Mouse (Mus musculus): ENCODE measurements around the gene Tusc2. TPM values are rescaled to one million over a fixed set of nuclear protein-coding genes. Genes with fewer than 3 reads are reported as not detected.

Tusc2 gene
- polyA plus RNA-seq, 1 experiment from 2014 or later = 129 TPM

DNA sequence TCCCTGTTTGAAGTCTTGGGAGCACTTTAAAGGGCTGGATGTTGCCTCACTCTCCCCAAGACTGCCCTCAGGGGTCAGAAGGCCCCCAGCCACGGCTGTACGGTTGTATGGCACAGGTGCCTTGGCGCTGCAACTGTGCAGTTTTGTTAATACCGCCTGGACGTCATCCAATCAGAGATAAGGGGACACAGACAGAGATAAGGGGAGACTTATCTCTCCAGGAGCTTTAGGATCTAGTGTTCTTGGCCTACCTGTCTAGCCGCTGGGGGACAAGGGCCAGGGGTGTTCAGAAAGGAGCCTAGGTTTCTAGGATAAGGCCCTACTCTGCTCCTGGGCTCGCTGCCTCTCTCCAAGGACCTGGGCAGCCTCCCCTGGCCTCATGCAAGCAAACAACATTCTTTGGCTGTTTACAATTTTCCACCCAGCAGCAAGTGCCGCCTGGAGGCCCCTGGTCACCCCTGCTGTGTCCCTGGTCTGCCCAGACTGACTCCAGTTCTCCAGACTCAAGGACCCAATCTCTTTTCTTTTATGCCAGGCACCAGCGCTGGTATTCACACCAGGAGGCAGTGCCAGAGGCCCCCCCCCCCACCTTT lies 44.7 kb downstream of the Tusc2 start:
- ATAC-seq (ENCODE audit: low FRiP score, low read depth) = no peak
- Histone ChIP-seq H3K27ac (replicated peaks) (no peak overlapping the region), H3K4me3 (no peak overlapping the region), H3K4me2 (no peak overlapping the region), H3K27me3 (no peaks in the 10 kb centered on the region), H3K4me1 (replicated peaks) (peaks cover 29% of the 10 kb centered on the region), H3K9ac (no peak overlapping the region), H3K9me3 (no peaks in the 10 kb centered on the region), H3K36me3 (no peaks in the 10 kb centered on the region)
- WGBS = 57% methylated on average over 9 of the region's 9 CpGs

DNA sequence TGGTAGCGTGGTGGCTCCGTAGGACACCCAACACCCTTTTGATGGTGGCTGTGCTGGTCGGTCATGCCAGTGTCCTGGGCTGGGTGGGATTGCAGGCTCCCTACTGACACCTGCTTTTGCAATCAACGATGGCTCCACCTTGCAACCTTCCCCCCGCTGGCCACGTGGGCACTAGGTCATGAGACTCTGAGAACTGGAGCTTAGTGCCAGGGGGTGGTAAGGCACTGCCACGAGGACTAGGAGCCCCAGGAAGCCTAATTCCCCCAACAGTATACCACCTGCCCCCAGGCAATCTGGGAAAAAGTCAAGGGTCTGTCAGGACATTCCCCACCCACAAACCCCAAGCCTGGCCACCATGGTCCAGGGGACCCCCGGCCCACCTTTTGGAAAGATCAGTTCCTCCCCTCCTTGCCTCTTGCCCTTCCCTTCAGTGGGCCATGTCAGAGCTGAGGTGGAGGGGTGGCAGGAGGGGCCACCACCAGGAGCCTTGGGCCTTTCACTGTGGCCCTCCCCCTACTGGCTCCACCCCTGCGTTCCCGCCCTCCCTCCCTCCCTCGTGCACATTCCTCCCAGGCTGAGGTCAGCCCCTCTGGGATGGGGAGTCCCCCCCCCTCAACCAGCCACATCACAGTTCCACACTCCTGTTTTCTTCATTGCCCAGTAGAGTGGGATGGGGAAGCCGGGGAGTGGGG lies 45.8 kb downstream of the Tusc2 start, which contains the start of gene Sema3b:
Gene Sema3b, minus strand, starts transcription at position 489 of the 692 bp plus-strand sequence.
- Histone ChIP-seq H3K27ac (replicated peaks) (no peak within 1 kb of the TSS), H3K9me3 (no peaks in the 10 kb centered on the region), H3K9ac (no peak within 1 kb of the TSS), H3K27me3 (no peaks in the 10 kb centered on the region), H3K4me2 (no peak within 1 kb of the TSS), H3K36me3 (peaks cover 1% of the 10 kb centered on the region; the same call in 1 of the 2 replicates), H3K4me3 (no peak within 1 kb of the TSS), H3K4me1 (replicated peaks) (peaks cover 34% of the 10 kb centered on the region)
- 42% methylated on average over 12 of the region's 12 CpGs for WGBS
- ATAC-seq (ENCODE audit: low FRiP score, low read depth) = no peak

DNA sequence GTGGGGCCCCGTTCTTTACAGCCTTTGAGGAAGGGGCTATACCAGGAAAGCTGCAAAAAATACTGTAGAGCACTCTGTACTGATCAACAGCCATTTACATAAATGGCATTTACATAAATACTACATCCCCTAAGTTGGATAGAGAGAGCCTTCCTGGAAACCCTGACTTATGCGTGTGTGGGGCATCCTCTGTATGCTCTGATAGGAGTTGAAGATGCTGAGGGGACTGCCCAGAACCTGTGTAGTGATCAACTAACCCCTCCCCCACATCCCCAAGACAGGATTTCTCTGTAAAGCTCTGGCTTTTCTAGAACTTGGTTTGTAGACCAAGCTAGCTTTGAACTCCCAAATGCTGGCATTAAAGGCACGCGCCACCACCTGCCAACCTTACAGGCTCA lies 46.4 kb downstream of the Tusc2 start:
- no peaks in the 10 kb centered on the region for H3K27me3 ChIP-seq
- H3K27ac ChIP-seq (replicated peaks) = no peak overlapping the region
- H3K4me2 ChIP-seq = no peak overlapping the region
- H3K36me3 ChIP-seq = peaks cover 6% of the 10 kb centered on the region; the same call in 1 of the 2 replicates
- no peak for ATAC-seq (ENCODE audit: low FRiP score, low read depth)
- peaks cover 32% of the 10 kb centered on the region for H3K4me1 ChIP-seq (replicated peaks)
- no peaks in the 10 kb centered on the region for H3K9me3 ChIP-seq
- no peak overlapping the region for H3K9ac ChIP-seq
- H3K4me3 ChIP-seq = no peak overlapping the region
- WGBS = 67% methylated on average over 4 of the region's 4 CpGs

DNA sequence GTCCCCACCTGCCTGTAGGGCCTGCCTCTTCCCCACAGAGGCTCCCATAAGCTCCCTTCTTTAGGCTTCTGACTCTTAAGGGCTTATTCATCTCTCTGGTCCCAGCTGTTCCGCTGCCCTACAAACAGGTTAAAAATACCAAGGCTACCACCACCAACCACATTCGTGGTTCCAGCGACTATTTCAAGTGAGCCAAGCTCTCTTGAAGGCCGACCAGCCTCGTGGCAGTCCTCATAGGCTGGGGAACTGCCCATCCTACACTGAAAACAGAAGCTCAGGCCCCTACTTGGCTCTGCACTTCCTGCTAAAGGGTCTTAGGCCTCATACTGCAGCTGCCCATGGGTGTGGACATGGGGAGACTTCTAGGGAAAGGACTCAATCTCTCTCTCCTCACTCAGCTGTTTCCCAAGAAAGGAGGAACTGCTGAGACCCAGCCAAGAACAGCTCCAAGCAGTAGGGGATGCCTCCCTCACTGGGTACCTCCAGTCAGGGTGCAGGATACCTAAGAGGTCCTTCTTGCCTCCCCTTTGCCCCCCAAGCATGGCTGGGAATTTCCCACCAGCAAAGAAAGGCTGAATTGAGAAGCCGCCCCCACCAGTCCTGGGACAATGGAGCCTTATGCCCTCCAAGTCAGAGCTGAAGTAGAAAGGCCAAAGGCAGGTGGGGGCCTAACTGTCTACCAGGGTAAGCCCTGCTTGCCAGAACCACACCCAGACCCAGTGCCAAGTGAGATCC lies 48.6 kb downstream of the Tusc2 start:
- WGBS = 69% methylated on average over 6 of the region's 6 CpGs
- Histone ChIP-seq H3K36me3 (peaks cover 24% of the 10 kb centered on the region), H3K27me3 (no peaks in the 10 kb centered on the region), H3K4me3 (peak overlapping the region; percentile 32), H3K4me2 (peak overlapping the region; percentile 66), H3K9me3 (no peaks in the 10 kb centered on the region), H3K9ac (peak overlapping the region; percentile 54), H3K27ac (replicated peaks) (peak overlapping the region; percentile 94), H3K4me1 (replicated peaks) (peaks cover 27% of the 10 kb centered on the region)
- ATAC-seq (ENCODE audit: low FRiP score, low read depth) = no peak; the same call in 1 of the 2 replicates

DNA sequence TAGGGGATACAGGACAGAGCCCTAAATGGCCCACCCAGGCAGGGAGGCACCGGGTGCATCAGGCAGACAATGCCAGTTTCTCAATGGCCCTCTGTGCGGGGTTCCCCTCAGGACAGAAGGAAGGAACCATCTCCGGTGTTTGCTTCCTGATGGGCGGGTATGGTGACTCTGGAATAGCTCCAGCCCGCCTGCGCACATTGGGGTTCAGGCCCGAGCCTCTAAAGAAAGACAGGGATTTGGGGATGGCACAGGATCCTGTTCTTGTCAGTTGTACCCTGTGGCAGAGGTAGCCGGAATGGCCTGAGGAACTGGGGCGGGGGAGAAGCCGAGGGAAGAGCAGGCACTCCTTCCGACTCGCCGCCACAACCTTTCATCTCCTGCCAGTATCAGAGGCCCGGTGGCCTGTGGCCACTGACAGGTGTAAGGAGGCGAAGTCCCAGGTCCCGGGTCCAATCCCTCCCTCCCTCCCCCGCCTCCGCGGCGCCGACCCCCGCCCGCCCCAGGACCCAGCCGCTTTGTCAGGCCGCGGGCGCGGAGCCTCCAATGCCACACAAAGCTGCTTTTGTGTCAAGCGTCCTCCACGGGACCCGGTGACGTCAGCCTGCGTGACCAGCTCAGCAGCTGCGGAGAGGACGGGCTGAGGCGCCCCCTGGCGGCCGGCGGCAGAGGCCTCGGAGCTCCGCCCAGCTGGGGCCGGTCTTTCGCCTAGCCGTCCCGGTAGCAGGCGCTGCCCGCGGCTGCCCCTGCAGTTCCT lies 49.3 kb downstream of the Tusc2 start:
- Histone ChIP-seq H3K36me3 (peaks cover 28% of the 10 kb centered on the region), H3K4me3 (peak overlapping the region; percentile 32), H3K27ac (replicated peaks) (peak overlapping the region; percentile 94), H3K9me3 (no peaks in the 10 kb centered on the region), H3K9ac (peak overlapping the region; percentile 54), H3K27me3 (no peaks in the 10 kb centered on the region), H3K4me2 (peak overlapping the region; percentile 66), H3K4me1 (replicated peaks) (peaks cover 27% of the 10 kb centered on the region)
- ATAC-seq (ENCODE audit: low FRiP score, low read depth) = peak; percentile 95
- WGBS = 2% methylated on average over 34 of the region's 48 CpGs

DNA sequence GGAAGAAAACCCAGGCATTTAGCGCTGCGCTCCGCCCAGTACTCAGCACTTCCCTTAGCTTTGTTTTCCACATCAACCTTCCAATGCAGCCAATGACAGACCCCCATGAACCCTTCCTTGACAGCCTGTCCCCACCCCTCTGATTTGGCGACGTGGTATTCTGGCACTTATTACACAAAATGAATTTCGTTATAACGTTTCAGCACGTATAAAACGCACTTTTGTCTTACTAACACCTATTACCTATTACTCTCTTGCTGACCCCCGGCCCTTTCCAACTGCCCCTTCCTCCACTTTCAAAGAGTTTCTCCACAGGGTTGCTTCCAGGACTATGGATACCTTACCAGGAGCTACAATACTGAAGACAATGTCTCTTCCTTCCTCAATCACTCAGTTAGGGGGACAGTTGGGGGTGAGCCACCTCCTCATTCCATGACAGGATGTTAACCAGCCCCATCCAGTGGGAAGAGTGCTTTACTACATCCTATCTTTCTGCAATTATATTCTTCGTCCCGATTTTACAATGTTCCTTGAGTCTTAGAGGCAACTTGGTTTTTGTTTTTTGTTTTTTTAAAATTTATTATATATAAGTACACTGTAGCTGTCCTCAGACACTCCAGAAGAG lies 50.0 kb downstream of the Tusc2 start:
- Histone ChIP-seq H3K27ac (replicated peaks) (peak overlapping the region; percentile 94), H3K9ac (0 out of 2 replicates have a peak overlapping the region, but pooled peaks have one; percentile 29), H3K36me3 (peaks cover 35% of the 10 kb centered on the region), H3K9me3 (no peaks in the 10 kb centered on the region), H3K4me2 (peak overlapping the region; percentile 66), H3K4me3 (peak overlapping the region; percentile 32), H3K4me1 (replicated peaks) (peaks cover 21% of the 10 kb centered on the region), H3K27me3 (no peaks in the 10 kb centered on the region)
- WGBS = 8% methylated on average over 12 of the region's 12 CpGs
- peak; percentile 1; the same call in 1 of the 2 replicates for ATAC-seq (ENCODE audit: low FRiP score, low read depth)

DNA sequence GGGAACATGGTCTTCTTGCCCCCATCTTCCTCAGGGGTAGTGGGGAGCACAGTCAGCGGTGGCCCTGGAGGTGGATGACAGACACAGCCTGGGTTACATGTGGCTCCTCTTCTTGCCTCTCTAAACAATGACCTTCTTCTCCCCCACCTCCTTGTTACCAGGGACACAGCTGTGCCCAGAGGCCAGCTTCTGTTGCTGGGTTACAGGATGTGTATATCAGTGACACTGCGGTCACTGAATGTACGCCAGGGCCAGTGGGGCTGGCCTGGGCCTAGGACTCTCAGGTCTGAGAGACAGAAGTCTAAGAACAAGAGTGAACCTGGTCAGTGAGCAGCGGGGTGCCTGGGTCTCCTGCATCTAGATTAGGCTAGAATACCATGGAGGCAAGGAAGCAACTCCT lies 52.0 kb downstream of the Tusc2 start:
- no peak for ATAC-seq (ENCODE audit: low FRiP score, low read depth)
- no peak overlapping the region for H3K4me2 ChIP-seq
- no peak overlapping the region for H3K27ac ChIP-seq (replicated peaks)
- no peaks in the 10 kb centered on the region for H3K9me3 ChIP-seq
- H3K27me3 ChIP-seq = no peaks in the 10 kb centered on the region
- no peak overlapping the region for H3K4me3 ChIP-seq
- no peak overlapping the region for H3K9ac ChIP-seq
- WGBS = 41% methylated on average over 4 of the region's 4 CpGs
- peaks cover 52% of the 10 kb centered on the region for H3K36me3 ChIP-seq
- H3K4me1 ChIP-seq (replicated peaks) = peaks cover 37% of the 10 kb centered on the region

Other genes with a start within 250 kb of the Tusc2 start
- gene Hemk1, start 224.9 kb upstream of the Tusc2 start, polyA plus RNA-seq (2015; fragmentation: Nextera tagmentation; extraction: Ambion mirVana) = 15.2 and 17.2 TPM in 2 replicates
- 9.1 and 9.4 TPM in 2 replicates for gene 6430571L13Rik, start 222.7 kb upstream of the Tusc2 start, polyA plus RNA-seq (2015; fragmentation: Nextera tagmentation; extraction: Ambion mirVana)
- gene Cacna2d2, start 163.6 kb upstream of the Tusc2 start, polyA plus RNA-seq (2015; fragmentation: Nextera tagmentation; extraction: Ambion mirVana) = 7.7 and 10.7 TPM in 2 replicates
- gene Tmem115, start 29.3 kb upstream of the Tusc2 start, polyA plus RNA-seq (2015; fragmentation: Nextera tagmentation; extraction: Ambion mirVana) = 48.1 and 48.5 TPM in 2 replicates
- 45.3 and 47.3 TPM in 2 replicates for gene Cyb561d2, start 21.1 kb upstream of the Tusc2 start, polyA plus RNA-seq (2015; fragmentation: Nextera tagmentation; extraction: Ambion mirVana)
- 69.2 and 70.2 TPM in 2 replicates for gene Nprl2, start 21.0 kb upstream of the Tusc2 start, polyA plus RNA-seq (2015; fragmentation: Nextera tagmentation; extraction: Ambion mirVana)
- 3.4 and 4.3 TPM in 2 replicates for gene Zmynd10, start 16.0 kb upstream of the Tusc2 start, polyA plus RNA-seq (2015; fragmentation: Nextera tagmentation; extraction: Ambion mirVana)
- 43.6 and 43.9 TPM in 2 replicates for gene Rassf1, start 11.7 kb upstream of the Tusc2 start, polyA plus RNA-seq (2015; fragmentation: Nextera tagmentation; extraction: Ambion mirVana)
- gene Hyal2, start 4.7 kb downstream of the Tusc2 start, polyA plus RNA-seq (2015; fragmentation: Nextera tagmentation; extraction: Ambion mirVana) = 65.8 and 67.4 TPM in 2 replicates
- gene Hyal1, start 13.7 kb downstream of the Tusc2 start, polyA plus RNA-seq (2015; fragmentation: Nextera tagmentation; extraction: Ambion mirVana) = 7.5 and 8.4 TPM in 2 replicates
- 17.6 and 19.5 TPM in 2 replicates for gene Naa80, start 15.6 kb downstream of the Tusc2 start, polyA plus RNA-seq (2015; fragmentation: Nextera tagmentation; extraction: Ambion mirVana)
- gene Hyal3, start 17.6 kb downstream of the Tusc2 start, polyA plus RNA-seq (2015; fragmentation: Nextera tagmentation; extraction: Ambion mirVana) = 1.8 and 2.2 TPM in 2 replicates
- gene Ifrd2, start 24.4 kb downstream of the Tusc2 start, polyA plus RNA-seq (2015; fragmentation: Nextera tagmentation; extraction: Ambion mirVana) = 16.3 and 17.3 TPM in 2 replicates
- 4.6 and 5.1 TPM in 2 replicates for gene Sema3b, start 46.0 kb downstream of the Tusc2 start, polyA plus RNA-seq (2015; fragmentation: Nextera tagmentation; extraction: Ambion mirVana)
- 332 and 343 TPM in 2 replicates for gene Gnai2, start 72.1 kb downstream of the Tusc2 start, polyA plus RNA-seq (2015; fragmentation: Nextera tagmentation; extraction: Ambion mirVana)
- 41.4 and 43.3 TPM in 2 replicates for gene Slc38a3, start 106.3 kb downstream of the Tusc2 start, polyA plus RNA-seq (2015; fragmentation: Nextera tagmentation; extraction: Ambion mirVana)
- gene Gnat1, start 116.5 kb downstream of the Tusc2 start, polyA plus RNA-seq (2015; fragmentation: Nextera tagmentation; extraction: Ambion mirVana) = 2.0 and 3.6 TPM in 2 replicates
- 14.0 and 18.5 TPM in 2 replicates for gene Sema3f, start 147.2 kb downstream of the Tusc2 start, polyA plus RNA-seq (2015; fragmentation: Nextera tagmentation; extraction: Ambion mirVana)
- 230 and 247 TPM in 2 replicates for gene Rbm5, start 207.7 kb downstream of the Tusc2 start, polyA plus RNA-seq (2015; fragmentation: Nextera tagmentation; extraction: Ambion mirVana)

Data from hindbrain, embryonic 15.5 days (tissue).